Mouse (Mus musculus): Measurements from ENCODE around the gene Pitpnm2. TPM values are rescaled to one million over a fixed set of nuclear protein-coding genes. Genes with fewer than 3 reads are reported as not detected.

The Pitpnm2 gene
- polyA plus RNA-seq, 1 experiment from 2014 or later = 1.9 TPM

DNA sequence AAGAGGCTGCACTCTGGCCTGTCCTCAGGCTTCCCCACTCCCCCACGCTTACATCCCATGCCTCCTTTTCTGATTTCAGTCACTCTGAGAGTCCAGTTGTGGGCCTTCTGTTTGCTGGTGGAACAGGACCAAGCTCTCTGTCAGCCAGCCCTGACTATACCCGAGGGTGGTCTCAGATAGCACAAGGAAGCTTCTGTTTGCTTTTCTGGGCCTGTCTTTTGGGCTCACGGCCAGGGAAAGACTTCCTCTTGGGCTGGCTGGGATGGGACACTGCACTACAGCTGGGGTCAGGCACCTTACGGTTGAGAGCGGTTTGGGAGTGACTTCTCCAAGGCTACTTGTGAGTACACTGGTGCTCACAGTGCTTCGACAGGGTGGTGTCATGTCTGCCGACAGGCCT is 111.5 kb downstream of the Pitpnm2 start:
- no peaks in the 10 kb centered on the region for H3K27me3 ChIP-seq (ENCODE audit: control insufficient read depth, insufficient read depth, low read depth, low read length)
- H3K36me3 ChIP-seq (ENCODE audit: control insufficient read depth, insufficient read depth) = peaks cover 12% of the 10 kb centered on the region
- H3K9ac ChIP-seq (ENCODE audit: low read depth, low read length) = no peak overlapping the region
- no peaks in the 10 kb centered on the region for H3K4me1 ChIP-seq (ENCODE audit: control insufficient read depth, low read depth, low read length)
- H3K4me3 ChIP-seq (ENCODE audit: low read depth, low read length) = no peak overlapping the region
- H3K4me2 ChIP-seq (ENCODE audit: low read depth, low read length) = no peak overlapping the region
- ATAC-seq (ENCODE audit: low read depth) = no peak
- WGBS (ENCODE audit: insufficient replicate concordance) = 75% methylated on average over 7 of the region's 7 CpGs
- no peaks in the 10 kb centered on the region for H3K9me3 ChIP-seq (replicated peaks; ENCODE audit: control insufficient read depth, low read length)
- H3K27ac ChIP-seq (ENCODE audit: low read length) = no peak overlapping the region

DNA sequence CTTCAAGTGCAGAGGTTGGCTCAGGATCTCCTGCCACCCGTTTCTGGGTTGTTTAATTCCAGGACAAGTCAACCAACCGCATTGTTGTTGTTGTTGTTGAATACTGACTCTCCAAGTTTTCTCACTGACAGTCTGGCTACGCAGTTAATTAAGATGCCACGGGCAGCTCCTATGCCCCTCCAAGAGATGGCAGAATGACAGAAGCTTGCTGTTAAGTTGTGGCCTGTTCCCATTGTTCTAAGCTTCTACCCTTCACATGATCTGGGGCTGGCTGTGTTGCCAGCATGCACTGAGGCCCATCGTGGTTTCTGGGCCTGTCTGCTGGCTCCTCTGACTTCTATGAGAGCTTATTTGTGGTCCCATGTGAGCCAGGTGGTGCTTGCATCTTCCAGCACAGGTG is 115.3 kb downstream of the Pitpnm2 start:
- H3K9ac ChIP-seq (ENCODE audit: low read depth, low read length) = no peak overlapping the region
- no peaks in the 10 kb centered on the region for H3K9me3 ChIP-seq (replicated peaks; ENCODE audit: control insufficient read depth, low read length)
- ATAC-seq (ENCODE audit: low read depth) = no peak
- H3K4me3 ChIP-seq (ENCODE audit: low read depth, low read length) = no peak overlapping the region
- no peak overlapping the region for H3K27ac ChIP-seq (ENCODE audit: low read length)
- no peaks in the 10 kb centered on the region for H3K27me3 ChIP-seq (ENCODE audit: control insufficient read depth, insufficient read depth, low read depth, low read length)
- no peaks in the 10 kb centered on the region for H3K36me3 ChIP-seq (ENCODE audit: control insufficient read depth, insufficient read depth)
- WGBS (ENCODE audit: insufficient replicate concordance) = 73% methylated on average over 5 of the region's 5 CpGs
- H3K4me1 ChIP-seq (ENCODE audit: control insufficient read depth, low read depth, low read length) = no peaks in the 10 kb centered on the region
- no peak overlapping the region for H3K4me2 ChIP-seq (ENCODE audit: low read depth, low read length)

DNA sequence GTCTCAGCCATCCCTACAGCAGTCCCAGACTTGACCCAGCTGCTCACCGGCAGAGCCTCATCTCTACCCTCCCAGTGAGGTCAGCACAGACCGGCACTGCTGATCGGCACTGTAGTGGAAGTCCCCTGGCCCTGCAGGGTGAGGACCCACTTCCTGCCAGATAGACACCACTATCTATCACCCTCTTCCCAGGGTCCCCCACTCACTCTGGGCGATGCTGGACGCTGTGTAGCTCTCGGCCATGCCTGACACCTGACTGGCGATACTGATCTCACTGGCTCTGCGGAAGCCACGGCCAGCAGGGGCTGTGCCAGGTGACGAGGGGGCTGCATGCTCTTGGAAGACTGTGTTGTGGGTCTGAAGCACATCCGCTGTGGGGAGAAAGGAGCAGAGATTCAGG is 124.5 kb downstream of the Pitpnm2 start:
- Histone ChIP-seq H3K27ac (ENCODE audit: low read length) (no peak overlapping the region), H3K4me3 (ENCODE audit: low read depth, low read length) (no peak overlapping the region), H3K36me3 (ENCODE audit: control insufficient read depth, insufficient read depth) (peaks cover 7% of the 10 kb centered on the region), H3K9me3 (replicated peaks; ENCODE audit: control insufficient read depth, low read length) (no peaks in the 10 kb centered on the region), H3K9ac (ENCODE audit: low read depth, low read length) (no peak overlapping the region), H3K27me3 (ENCODE audit: control insufficient read depth, insufficient read depth, low read depth, low read length) (no peaks in the 10 kb centered on the region), H3K4me2 (ENCODE audit: low read depth, low read length) (no peak overlapping the region), H3K4me1 (ENCODE audit: control insufficient read depth, low read depth, low read length) (no peaks in the 10 kb centered on the region)
- 72% methylated on average over 11 of the region's 11 CpGs for WGBS (ENCODE audit: insufficient replicate concordance)
- ATAC-seq (ENCODE audit: low read depth) = no peak

DNA sequence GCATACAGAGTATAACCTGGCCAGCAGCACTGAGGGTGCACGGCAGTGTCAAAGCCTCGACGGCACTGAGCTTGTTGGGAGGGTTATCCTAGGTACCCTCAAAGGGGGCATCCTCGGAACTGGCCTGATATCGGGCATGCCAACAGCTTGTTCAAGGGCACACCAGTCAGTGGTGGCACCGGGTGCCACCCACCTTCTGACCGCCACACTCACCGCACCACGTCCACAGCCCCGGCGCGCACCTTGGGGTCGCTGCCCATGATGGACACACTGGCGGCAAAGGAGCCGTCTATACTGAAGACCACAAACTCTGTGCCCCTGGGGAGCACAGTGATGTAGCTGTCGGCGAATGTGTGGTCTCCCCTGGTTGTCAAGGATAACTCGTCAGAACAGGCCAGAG is 127.2 kb downstream of the Pitpnm2 start:
- Histone ChIP-seq H3K27ac (ENCODE audit: low read length) (no peak overlapping the region), H3K36me3 (ENCODE audit: control insufficient read depth, insufficient read depth) (peaks cover 11% of the 10 kb centered on the region), H3K27me3 (ENCODE audit: control insufficient read depth, insufficient read depth, low read depth, low read length) (no peaks in the 10 kb centered on the region), H3K4me1 (ENCODE audit: control insufficient read depth, low read depth, low read length) (peaks cover 4% of the 10 kb centered on the region; the same call in 1 of the 2 replicates), H3K4me3 (ENCODE audit: low read depth, low read length) (no peak overlapping the region), H3K9ac (ENCODE audit: low read depth, low read length) (no peak overlapping the region), H3K4me2 (ENCODE audit: low read depth, low read length) (no peak overlapping the region), H3K9me3 (replicated peaks; ENCODE audit: control insufficient read depth, low read length) (no peaks in the 10 kb centered on the region)
- no peak for ATAC-seq (ENCODE audit: low read depth)
- WGBS (ENCODE audit: insufficient replicate concordance) = 85% methylated on average over 18 of the region's 18 CpGs

DNA sequence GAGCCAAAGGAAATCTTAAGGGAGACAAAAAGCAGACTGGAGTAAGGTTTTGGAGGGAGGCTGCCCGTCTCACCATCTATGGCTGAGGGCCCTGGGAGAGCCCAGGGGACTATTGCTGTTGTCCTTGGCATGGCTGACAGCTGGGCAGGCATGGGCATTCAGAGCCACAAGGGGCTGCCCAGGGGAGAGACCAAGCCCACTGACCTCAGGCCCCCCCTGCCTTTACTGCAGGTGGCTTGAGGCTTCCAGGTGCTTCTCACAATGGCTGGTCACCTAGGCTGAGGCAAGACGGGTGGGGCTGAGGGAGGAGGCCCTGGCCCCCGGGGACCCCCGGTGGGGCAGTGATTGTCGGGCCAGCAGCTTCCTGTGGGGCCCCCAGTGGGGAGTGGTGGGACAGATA is 130.4 kb downstream of the Pitpnm2 start:
- peaks cover 11% of the 10 kb centered on the region for H3K36me3 ChIP-seq (ENCODE audit: control insufficient read depth, insufficient read depth)

DNA sequence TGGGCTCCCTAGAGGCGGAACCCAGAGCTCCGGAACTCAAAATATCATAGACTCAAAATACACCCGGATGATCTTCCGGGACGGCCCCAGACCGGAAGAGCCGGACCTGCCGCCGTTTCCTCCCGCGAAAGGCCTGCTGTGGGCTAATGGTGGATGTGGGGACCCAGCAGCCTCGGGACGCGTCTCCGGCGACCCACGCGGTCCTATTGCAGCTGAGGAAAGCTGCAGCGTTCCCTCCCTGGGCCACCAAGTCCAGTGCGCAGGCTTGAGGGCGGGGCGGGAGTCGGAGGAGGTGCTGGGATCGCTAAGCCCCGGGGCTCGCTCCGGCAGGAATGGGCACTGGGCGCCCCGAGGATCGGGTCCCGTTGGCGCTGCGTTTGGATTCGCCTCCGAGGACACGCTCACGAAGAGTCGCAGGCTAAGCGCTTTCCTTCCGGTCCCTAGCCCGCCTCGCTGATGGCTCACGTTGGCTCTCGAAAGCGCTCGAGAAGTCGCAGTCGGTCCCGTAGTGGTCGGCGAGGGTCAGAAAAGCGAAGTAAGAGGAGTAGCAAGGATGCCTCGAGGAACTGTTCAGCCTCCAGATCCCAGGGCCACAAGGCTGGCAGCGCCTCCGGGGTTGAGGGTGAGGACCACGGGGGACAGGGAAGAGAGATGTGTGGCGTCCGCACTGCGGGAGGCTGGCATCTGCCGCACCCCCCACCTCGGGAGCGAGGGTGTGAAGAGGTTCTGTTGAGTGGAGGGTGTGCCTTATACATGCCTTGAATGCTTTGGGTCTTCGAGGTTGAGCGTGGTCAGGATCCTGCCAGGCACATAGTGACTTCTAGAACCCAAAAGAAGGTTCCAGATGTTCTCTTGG is 133.3 kb downstream of the Pitpnm2 start, which contains the start of gene Arl6ip4:
Gene Arl6ip4 (plus strand): TSS at position 100 of the 856 bp plus-strand sequence.
- Histone ChIP-seq H3K36me3 (ENCODE audit: control insufficient read depth, insufficient read depth) (peaks cover 10% of the 10 kb centered on the region; the same call in 1 of the 2 replicates), H3K4me3 (ENCODE audit: low read depth, low read length) (peak within 1 kb of the TSS; percentile 98), H3K9me3 (replicated peaks; ENCODE audit: control insufficient read depth, low read length) (no peaks in the 10 kb centered on the region), H3K9ac (ENCODE audit: low read depth, low read length) (peak within 1 kb of the TSS; percentile 98), H3K27ac (ENCODE audit: low read length) (peak within 1 kb of the TSS; percentile 75), H3K4me2 (ENCODE audit: low read depth, low read length) (peak within 1 kb of the TSS; percentile 95), H3K4me1 (ENCODE audit: control insufficient read depth, low read depth, low read length) (peaks cover 42% of the 10 kb centered on the region), H3K27me3 (ENCODE audit: control insufficient read depth, insufficient read depth, low read depth, low read length) (no peaks in the 10 kb centered on the region)
- ATAC-seq (ENCODE audit: low read depth) = no peak
- under 1% methylated on average over 64 of the region's 64 CpGs for WGBS (ENCODE audit: insufficient replicate concordance)

More for the DNA sequence above, 130.4 kb downstream of the Pitpnm2 start:
- Histone ChIP-seq H3K4me3 (ENCODE audit: low read depth, low read length) (no peak overlapping the region), H3K27ac (ENCODE audit: low read length) (no peak overlapping the region), H3K4me1 (ENCODE audit: control insufficient read depth, low read depth, low read length) (peaks cover 24% of the 10 kb centered on the region), H3K9me3 (replicated peaks; ENCODE audit: control insufficient read depth, low read length) (no peaks in the 10 kb centered on the region), H3K27me3 (ENCODE audit: control insufficient read depth, insufficient read depth, low read depth, low read length) (no peaks in the 10 kb centered on the region), H3K9ac (ENCODE audit: low read depth, low read length) (no peak overlapping the region), H3K4me2 (ENCODE audit: low read depth, low read length) (no peak overlapping the region)
- no peak for ATAC-seq (ENCODE audit: low read depth)
- 50% methylated on average over 5 of the region's 5 CpGs for WGBS (ENCODE audit: insufficient replicate concordance)

DNA sequence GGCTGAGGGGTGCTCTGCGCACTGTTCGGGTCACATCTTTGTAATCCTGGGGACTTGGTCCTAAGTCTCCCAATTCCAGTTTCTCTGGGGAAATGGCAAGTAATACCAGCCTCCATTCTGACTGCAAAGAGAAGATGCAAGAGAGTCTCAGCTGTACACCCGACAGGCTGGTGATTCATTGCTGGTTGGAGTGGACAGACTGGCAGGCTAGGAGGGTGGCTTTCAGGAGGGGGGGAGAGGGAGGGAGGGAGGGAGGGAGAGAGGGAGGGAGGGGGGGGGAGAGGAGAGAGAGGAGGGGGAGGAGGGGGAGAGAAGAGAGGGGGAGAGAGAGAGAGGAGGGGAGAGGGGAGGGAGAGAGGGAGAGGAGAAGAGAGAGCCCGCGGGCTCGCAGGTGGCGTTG is 134.0 kb downstream of the Pitpnm2 start:
- Histone ChIP-seq H3K36me3 (ENCODE audit: control insufficient read depth, insufficient read depth) (peaks cover 4% of the 10 kb centered on the region; the same call in 1 of the 2 replicates), H3K9me3 (replicated peaks; ENCODE audit: control insufficient read depth, low read length) (no peaks in the 10 kb centered on the region), H3K4me1 (ENCODE audit: control insufficient read depth, low read depth, low read length) (peaks cover 45% of the 10 kb centered on the region), H3K27ac (ENCODE audit: low read length) (peak overlapping the region; percentile 75; the same call in 1 of the 2 replicates), H3K9ac (ENCODE audit: low read depth, low read length) (peak overlapping the region; percentile 98), H3K27me3 (ENCODE audit: control insufficient read depth, insufficient read depth, low read depth, low read length) (no peaks in the 10 kb centered on the region), H3K4me2 (ENCODE audit: low read depth, low read length) (peak overlapping the region; percentile 95), H3K4me3 (ENCODE audit: low read depth, low read length) (peak overlapping the region; percentile 98)
- no peak for ATAC-seq (ENCODE audit: low read depth)
- 24% methylated on average over 7 of the region's 7 CpGs for WGBS (ENCODE audit: insufficient replicate concordance)

DNA sequence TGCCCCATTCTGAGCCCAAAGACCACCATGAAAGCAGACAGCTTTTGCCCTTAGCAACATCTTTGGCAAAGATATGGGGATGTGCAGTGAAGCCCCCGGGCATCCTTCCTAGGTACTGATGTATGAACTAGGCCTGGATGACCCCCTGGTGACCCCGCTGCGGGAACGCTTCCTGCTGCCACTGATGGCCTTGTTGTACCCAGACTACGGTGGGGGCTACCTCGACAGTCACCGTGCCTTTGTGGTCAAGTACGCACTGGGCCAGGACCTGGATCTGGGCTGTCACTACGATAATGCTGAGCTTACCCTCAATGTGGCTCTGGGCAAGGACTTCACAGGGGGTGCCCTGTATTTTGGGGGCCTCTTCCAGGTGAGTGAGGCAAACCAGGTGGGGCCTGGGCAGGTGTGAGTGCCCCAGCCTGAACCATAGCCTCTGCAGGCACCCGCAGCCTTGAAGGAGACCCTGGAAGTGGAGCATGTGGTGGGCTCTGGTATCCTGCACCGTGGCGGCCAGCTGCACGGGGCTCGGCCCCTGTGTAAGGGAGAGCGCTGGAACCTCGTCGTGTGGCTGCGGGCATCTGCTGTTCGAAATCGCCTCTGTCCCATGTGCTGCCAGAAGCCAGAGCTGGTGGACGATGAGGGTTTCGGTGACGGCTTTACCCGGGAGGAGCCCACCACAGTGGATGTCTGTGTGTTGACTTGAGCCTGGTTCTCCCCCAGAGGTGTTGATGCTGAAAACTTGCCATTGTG is 135.1 kb downstream of the Pitpnm2 start:
- ATAC-seq (ENCODE audit: low read depth) = no peak
- no peak overlapping the region for H3K4me3 ChIP-seq (ENCODE audit: low read depth, low read length)
- H3K36me3 ChIP-seq (ENCODE audit: control insufficient read depth, insufficient read depth) = peaks cover 4% of the 10 kb centered on the region; the same call in 1 of the 2 replicates
- H3K9me3 ChIP-seq (replicated peaks; ENCODE audit: control insufficient read depth, low read length) = no peaks in the 10 kb centered on the region
- no peak overlapping the region for H3K4me2 ChIP-seq (ENCODE audit: low read depth, low read length)
- no peak overlapping the region for H3K27ac ChIP-seq (ENCODE audit: low read length)
- H3K4me1 ChIP-seq (ENCODE audit: control insufficient read depth, low read depth, low read length) = peaks cover 43% of the 10 kb centered on the region
- no peak overlapping the region for H3K9ac ChIP-seq (ENCODE audit: low read depth, low read length)
- 89% methylated on average over 24 of the region's 24 CpGs for WGBS (ENCODE audit: insufficient replicate concordance)
- no peaks in the 10 kb centered on the region for H3K27me3 ChIP-seq (ENCODE audit: control insufficient read depth, insufficient read depth, low read depth, low read length)

Data from liver, embryonic 16.5 days (tissue).